In the genomic region with DNA sequence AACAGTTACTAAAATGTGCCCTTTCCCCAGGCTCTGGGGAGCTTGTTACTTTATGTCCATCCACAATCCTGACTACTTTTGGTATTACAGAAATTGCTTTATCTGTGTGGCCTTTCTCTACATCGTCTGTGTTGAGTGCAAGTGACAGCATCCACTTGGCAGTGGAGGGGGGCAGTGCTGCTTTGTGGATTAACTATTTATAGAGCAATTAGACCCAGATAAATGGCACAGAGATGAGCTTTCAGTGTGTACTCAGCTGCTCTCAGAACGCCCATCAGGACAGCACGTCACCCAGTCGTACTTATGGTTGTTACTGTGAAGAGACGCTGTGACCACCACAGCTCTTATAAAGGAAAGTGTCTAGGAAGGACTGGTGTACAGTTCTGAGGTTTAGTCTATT, we compare ENCODE assay signal across 21 mouse cellular contexts. TPM values are rescaled to one million over a fixed set of nuclear protein-coding genes. Genes with fewer than 3 reads are reported as not detected.
DNase-seq lines count a peak whose midpoint lies in the region; ATAC-seq and TF ChIP-seq lines count a peak whose summit lies in the region.
"Had no signal": no experiment of that assay in that cellular context is flagged by ENCODE, and none has a peak within 500 bp of the region (broad histone marks: within the 10 kb centered on the region; RNA-seq: fewer than 3 reads in every experiment).

No protein-coding gene starts in this region.

- peak overlapping the region; percentile 84 for H3K27ac ChIP-seq in heart, embryonic 13.5 days (replicated peaks)
- no peak overlapping the region for H3K27ac ChIP-seq in hindbrain, postnatal 0 days
- H3K27ac ChIP-seq in hindbrain, embryonic 13.5 days: no peak overlapping the region
- H3K27ac ChIP-seq in heart, postnatal 0 days (ENCODE audit: low read depth): peak overlapping the region; percentile 56
- H3K27ac ChIP-seq: embryonic facial prominence, embryonic 12.5 days; hindbrain, embryonic 12.5 days; intestine, embryonic 15.5 days had no signal

- peaks cover 31% of the 10 kb centered on the region for H3K4me1 ChIP-seq in heart, embryonic 13.5 days
- no peaks in the 10 kb centered on the region for H3K4me1 ChIP-seq in hindbrain, postnatal 0 days (ENCODE audit: insufficient read depth, low read length)
- no peaks in the 10 kb centered on the region for H3K4me1 ChIP-seq in hindbrain, embryonic 13.5 days (replicated peaks)
- H3K4me1 ChIP-seq in heart, postnatal 0 days (ENCODE audit: control insufficient read depth, insufficient read depth): peaks cover 15% of the 10 kb centered on the region
- H3K4me1 ChIP-seq: embryonic facial prominence, embryonic 12.5 days; hindbrain, embryonic 12.5 days; intestine, embryonic 15.5 days had no signal

- H3K9ac ChIP-seq in heart, embryonic 13.5 days: no peak overlapping the region
- no peak overlapping the region for H3K9ac ChIP-seq in hindbrain, postnatal 0 days (replicated peaks; ENCODE audit: low read length)
- H3K9ac ChIP-seq in hindbrain, embryonic 13.5 days: no peak overlapping the region
- H3K9ac ChIP-seq in heart, postnatal 0 days (replicated peaks; ENCODE audit: low read depth, low read length): no peak overlapping the region
- H3K9ac ChIP-seq: embryonic facial prominence, embryonic 12.5 days; forebrain, postnatal 0 days; hindbrain, embryonic 12.5 days; intestine, embryonic 15.5 days had no signal

- H3K36me3 ChIP-seq in heart, embryonic 13.5 days: no peaks in the 10 kb centered on the region
- no peaks in the 10 kb centered on the region for H3K36me3 ChIP-seq in hindbrain, postnatal 0 days (ENCODE audit: insufficient read depth, low read length)
- H3K36me3 ChIP-seq in hindbrain, embryonic 13.5 days: no peaks in the 10 kb centered on the region
- no peaks in the 10 kb centered on the region for H3K36me3 ChIP-seq in heart, postnatal 0 days (replicated peaks; ENCODE audit: control insufficient read depth, insufficient read depth, low read length)
- H3K36me3 ChIP-seq: embryonic facial prominence, embryonic 12.5 days; hindbrain, embryonic 12.5 days; intestine, embryonic 15.5 days had no signal

- DNase-seq in heart, adult 11 months: peak; percentile 58
- no peak for DNase-seq in heart, postnatal 36 days
- no peak for DNase-seq in heart, postnatal 14 days
- no peak for DNase-seq in hindbrain, postnatal 0 days (ENCODE audit: low spot score)
- DNase-seq in heart, postnatal 0 days (ENCODE audit: low spot score): no peak
- DNase-seq: adrenal gland, postnatal 14 days; cerebellum, adult 11-12 months; cerebellum, adult 9-10 months; cerebellum, postnatal 25 days; forebrain, postnatal 0 days; gastrocnemius, postnatal 36 days; kidney, adult 18-20 months had no signal

- no peaks in the 10 kb centered on the region for H3K27me3 ChIP-seq in heart, embryonic 13.5 days (replicated peaks)
- no peaks in the 10 kb centered on the region for H3K27me3 ChIP-seq in hindbrain, postnatal 0 days (ENCODE audit: insufficient read depth, low read length)
- no peaks in the 10 kb centered on the region for H3K27me3 ChIP-seq in hindbrain, embryonic 13.5 days
- H3K27me3 ChIP-seq in heart, postnatal 0 days (ENCODE audit: control insufficient read depth, insufficient read depth, low read length): no peaks in the 10 kb centered on the region
- H3K27me3 ChIP-seq: CH12.LX; embryonic facial prominence, embryonic 12.5 days; hindbrain, embryonic 12.5 days; intestine, embryonic 15.5 days; Patski had no signal

- peak overlapping the region; percentile 36 for H3K4me2 ChIP-seq in heart, embryonic 13.5 days
- no peak overlapping the region for H3K4me2 ChIP-seq in hindbrain, postnatal 0 days (ENCODE audit: low read depth, low read length)
- no peak overlapping the region for H3K4me2 ChIP-seq in hindbrain, embryonic 13.5 days
- H3K4me2 ChIP-seq in heart, postnatal 0 days (ENCODE audit: low read depth, low read length): no peak overlapping the region; the same call in 1 of the 2 replicates
- H3K4me2 ChIP-seq: embryonic facial prominence, embryonic 12.5 days; hindbrain, embryonic 12.5 days; intestine, embryonic 15.5 days had no signal

- TF ChIP-seq EP300 in heart, postnatal 0 days (IDR thresholded peaks at IDR 0.05; ENCODE audit: low read depth): no peak

- no peak overlapping the region for H3K4me3 ChIP-seq in heart, embryonic 13.5 days
- H3K4me3 ChIP-seq in hindbrain, postnatal 0 days (ENCODE audit: low read length): no peak overlapping the region
- H3K4me3 ChIP-seq in hindbrain, embryonic 13.5 days: no peak overlapping the region
- H3K4me3 ChIP-seq in heart, postnatal 0 days (ENCODE audit: low read depth, low read length): no peak overlapping the region
- H3K4me3 ChIP-seq: embryonic facial prominence, embryonic 12.5 days; hindbrain, embryonic 12.5 days; intestine, embryonic 15.5 days had no signal

- ATAC-seq in heart, embryonic 13.5 days (ENCODE audit: extremely low read depth, insufficient number of reproducible peaks, low FRiP score, low TSS enrichment): peak; percentile 46; the same call in 1 of the 2 replicates
- ATAC-seq in hindbrain, postnatal 0 days: 0 out of 2 replicates have a peak, but pooled peaks have one; percentile 21
- no peak for ATAC-seq in hindbrain, embryonic 13.5 days (ENCODE audit: low FRiP score)
- ATAC-seq in heart, postnatal 0 days (ENCODE audit: insufficient read depth, low read depth): peak; percentile 64
- ATAC-seq: activated CD4-positive, CD25-positive, alpha-beta regulatory T cell, adult 4 months; forebrain, postnatal 0 days; intestine, embryonic 15.5 days; Patski had no signal

- H3K9me3 ChIP-seq in heart, embryonic 13.5 days: no peaks in the 10 kb centered on the region
- no peaks in the 10 kb centered on the region for H3K9me3 ChIP-seq in hindbrain, postnatal 0 days (ENCODE audit: low read length)
- no peaks in the 10 kb centered on the region for H3K9me3 ChIP-seq in hindbrain, embryonic 13.5 days
- H3K9me3 ChIP-seq in heart, postnatal 0 days (replicated peaks; ENCODE audit: control insufficient read depth, low read length): no peaks in the 10 kb centered on the region
- H3K9me3 ChIP-seq: embryonic facial prominence, embryonic 12.5 days; hindbrain, embryonic 12.5 days; intestine, embryonic 15.5 days had no signal

- intact Hi-C loops in heart, postnatal 36 days (cut with DNase I): no loop called here
- intact Hi-C loops in heart, postnatal 14 days (cut with DNase I): no loop called here

- 29% methylated on average over 5 of the region's 5 CpGs for WGBS in heart, embryonic 13.5 days
- WGBS in hindbrain, postnatal 0 days: 72% methylated on average over 5 of the region's 5 CpGs
- WGBS in hindbrain, embryonic 13.5 days: 80% methylated on average over 5 of the region's 5 CpGs
- WGBS in heart, postnatal 0 days: 35% methylated on average over 5 of the region's 5 CpGs

- TF ChIP-seq CTCF in hindbrain, postnatal 0 days (IDR thresholded peaks at IDR 0.05; ENCODE audit: low read depth): no peak
- no peak for TF ChIP-seq CTCF in heart, postnatal 0 days (IDR thresholded peaks at IDR 0.05; ENCODE audit: low read depth)

RNA-seq across cellular contexts. Expression of a gene that starts 36.8 kb away (rescaled TPM):
- total RNA-seq in heart, postnatal 36 days (2021): under 1 TPM; 0.08 to 0.33 TPM
- polyA plus RNA-seq in heart, embryonic 13.5 days (2015; fragmentation: Nextera tagmentation; extraction: Ambion mirVana): 2.5 and 2.7 TPM in 2 replicates
- total RNA-seq in heart, postnatal 14 days (2021): under 1 TPM; 0.22 to 0.45 TPM
- 20.3 and 20.6 TPM in 2 replicates for total RNA-seq in hindbrain, postnatal 0 days (2014; rRNA removed)
- polyA plus RNA-seq in hindbrain, postnatal 0 days (2015; fragmentation: Nextera tagmentation; extraction: Ambion mirVana): 11.7 and 11.8 TPM in 2 replicates
- 2.3 and 2.5 TPM in 2 replicates for polyA plus RNA-seq in hindbrain, embryonic 13.5 days (2015; fragmentation: Nextera tagmentation; extraction: Ambion mirVana)
- total RNA-seq in heart, postnatal 0 days (2014; rRNA removed; ENCODE audit: low replicate concordance): 1.1 and 2.8 TPM in 2 replicates
- 2.0 and 2.1 TPM in 2 replicates for polyA plus RNA-seq in heart, postnatal 0 days (2015; fragmentation: Nextera tagmentation; extraction: Ambion mirVana)
- total RNA-seq: CH12.LX; gastrocnemius, adult 8-10 months; gastrocnemius, postnatal 36 days had no signal
- polyA plus RNA-seq: activated CD4-positive, CD25-positive, alpha-beta regulatory T cell, adult 4 months; Patski had no signal

Comparison
In these comparisons a context has a peak if more than half of its experiments do, and no peak if none do; other contexts are left out.
1. H3K27ac ChIP-seq: peak in heart, embryonic 13.5 days (single experiment) and heart, postnatal 0 days (single experiment); none in hindbrain, postnatal 0 days (single experiment) and hindbrain, embryonic 13.5 days (single experiment).